Mouse (Mus musculus) R1 (cell line): ENCODE data around the gene Angptl7.

Experiments
- DNase-seq: peaks from one replicate; pipeline ENCODE4 v3.0.0-alpha.2; 2018; ENCODE audit warnings: low read depth, low spot score

Gene Angptl7

GRCm38 (mm10) chr4:148495874-148496689 is 4.2 kb downstream of the Angptl7 start:
- DNase-seq: peak; percentile 82

- no peak for DNase-seq
Observed at GRCm38 (mm10) chr4:148495160-148495559, 5.1 kb downstream of the Angptl7 start.

GRCm38 (mm10) chr4:148491448-148491847 is 8.8 kb downstream of the Angptl7 start:
- DNase-seq: no peak

- DNase-seq: no peak
Observed at GRCm38 (mm10) chr4:148490502-148490901, 9.8 kb downstream of the Angptl7 start.

GRCm38 (mm10) chr4:148487841-148488240 is 12.4 kb downstream of the Angptl7 start:
- DNase-seq: peak; percentile 45

- no peak for DNase-seq
Observed at GRCm38 (mm10) chr4:148484511-148484910, 15.7 kb downstream of the Angptl7 start.

GRCm38 (mm10) chr4:148481557-148482168 is 18.6 kb downstream of the Angptl7 start:
- no peak for DNase-seq

- DNase-seq: no peak
Observed at GRCm38 (mm10) chr4:148480245-148480644, 20.0 kb downstream of the Angptl7 start.

- DNase-seq: no peak
Observed at GRCm38 (mm10) chr4:148473496-148473895, 26.8 kb downstream of the Angptl7 start.

- DNase-seq: no peak
Observed at GRCm38 (mm10) chr4:148472436-148473174, 27.7 kb downstream of the Angptl7 start.

GRCm38 (mm10) chr4:148471363-148471806 is 28.9 kb downstream of the Angptl7 start:
- DNase-seq: no peak

GRCm38 (mm10) chr4:148469487-148470252 is 30.6 kb downstream of the Angptl7 start:
- no peak for DNase-seq

- no peak for DNase-seq
Observed at GRCm38 (mm10) chr4:148468396-148468795, 31.9 kb downstream of the Angptl7 start.

- no peak for DNase-seq
Observed at GRCm38 (mm10) chr4:148466511-148467079, 33.7 kb downstream of the Angptl7 start.

- peak; percentile 25 for DNase-seq
Observed at GRCm38 (mm10) chr4:148464869-148465268, 35.4 kb downstream of the Angptl7 start.

GRCm38 (mm10) chr4:148464301-148464700 is 36.0 kb downstream of the Angptl7 start:
- DNase-seq: no peak

- peak; percentile 65 for DNase-seq
Observed at GRCm38 (mm10) chr4:148463208-148463960, 36.9 kb downstream of the Angptl7 start.

- no peak for DNase-seq
Observed at GRCm38 (mm10) chr4:148462717-148463116, 37.5 kb downstream of the Angptl7 start.

- DNase-seq: peak; percentile 75
Observed at GRCm38 (mm10) chr4:148461772-148462171, 38.5 kb downstream of the Angptl7 start.

GRCm38 (mm10) chr4:148460656-148461284 is 39.5 kb downstream of the Angptl7 start:
- DNase-seq: no peak
